Mouse (Mus musculus): Measurements from ENCODE around the gene Myo19.

DNA sequence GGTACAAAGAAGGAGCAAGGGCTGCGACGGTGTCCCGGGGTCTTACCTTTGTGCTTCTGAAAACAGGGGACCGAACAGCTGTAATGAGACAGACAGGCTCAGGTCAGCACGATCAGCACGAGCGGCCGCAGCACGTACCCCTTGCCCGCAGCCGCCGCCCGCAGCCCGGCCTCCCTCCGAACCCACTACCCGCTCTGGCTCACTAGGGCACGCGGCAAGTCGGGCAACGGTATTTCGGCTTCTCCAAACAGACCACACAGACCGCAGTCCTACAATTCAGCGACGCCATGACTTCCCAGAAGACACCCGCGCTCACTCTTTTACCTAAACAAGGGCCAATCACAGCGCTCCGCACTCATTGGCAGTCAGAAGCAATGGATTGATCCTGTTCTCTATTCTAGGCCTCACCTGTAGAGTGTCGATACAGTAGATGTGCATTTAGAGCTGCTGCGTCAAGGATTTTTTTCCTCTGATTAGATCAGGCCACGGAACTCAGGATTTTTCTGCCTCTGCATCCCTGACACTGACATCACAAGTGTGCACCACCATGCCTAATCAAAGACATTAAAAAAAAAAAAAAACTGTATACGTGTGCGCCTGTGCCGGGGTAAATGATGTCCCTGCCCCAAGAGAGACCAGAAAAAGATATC is 36.2 kb downstream of the Myo19 start, which contains the start of gene Znhit3:
- TF ChIP-seq CTCF (IDR thresholded peaks at IDR 0.05; ENCODE audit: control insufficient read depth, insufficient read depth, insufficient replicate concordance, low read depth, low read length): no peak
- peak; percentile 68 for TF ChIP-seq POLR2A (IDR thresholded peaks at IDR 0.05; ENCODE audit: control insufficient read depth, low read depth, low read length)
